14 mouse cellular contexts compared by ENCODE assay signal in genomic region chr10:65948587-65948986, GRCm38 (mm10).
"Had no signal": no experiment of that assay in that cellular context is flagged by ENCODE, and none has a peak within 500 bp of the region (broad histone marks: within the 10 kb centered on the region; RNA-seq: fewer than 3 reads in every experiment).

No protein-coding gene starts in this region.

- DNase-seq: kidney, adult 2 months; kidney, postnatal 14 days; layer of hippocampus, postnatal 36 days; lung, embryonic 14.5 days; lung, postnatal 10 days; retina, postnatal 1 day had no signal

- H3K4me3 ChIP-seq: kidney, embryonic 15.5 days; limb, embryonic 10.5 days; liver, embryonic 12.5 days; megakaryocyte, embryonic 14.5 days; midbrain, embryonic 12.5 days; neural tube, embryonic 13.5 days; stomach, embryonic 15.5 days had no signal

- H3K27ac ChIP-seq: kidney, embryonic 15.5 days; limb, embryonic 10.5 days; liver, embryonic 12.5 days; macrophage; midbrain, embryonic 12.5 days; neural tube, embryonic 13.5 days; stomach, embryonic 15.5 days had no signal
